ENCODE assay signal across 25 mouse cellular contexts in genomic region chr1:167705527-167705926, GRCm38 (mm10). TPM values are rescaled to one million over a fixed set of nuclear protein-coding genes. Genes with fewer than 3 reads are reported as not detected.
"Had no signal": no experiment of that assay in that cellular context is flagged by ENCODE, and none has a peak within 500 bp of the region (broad histone marks: within the 10 kb centered on the region; RNA-seq: fewer than 3 reads in every experiment).

No protein-coding gene starts in this region.

- DNase-seq: kidney, adult 18-20 months; kidney, postnatal 10 days; kidney, postnatal 36 days; layer of hippocampus, adult 9-11 months; liver; lung, adult 18-20 months; lung, postnatal 10 days; lung, postnatal 36 days; thymus, adult 2 months; thymus, postnatal 14 days; thymus, postnatal 4 days had no signal

- ATAC-seq: intestine, embryonic 15.5 days; liver, embryonic 12.5 days; midbrain, embryonic 13.5 days had no signal

- H3K4me2 ChIP-seq: intestine, embryonic 15.5 days; limb, embryonic 13.5 days; liver, embryonic 12.5 days; liver, embryonic 15.5 days; lung, embryonic 15.5 days; midbrain, embryonic 13.5 days; neural tube, embryonic 12.5 days; neural tube, embryonic 15.5 days had no signal

- H3K9ac ChIP-seq: intestine, embryonic 15.5 days; limb, embryonic 13.5 days; liver, embryonic 12.5 days; liver, embryonic 15.5 days; lung, embryonic 15.5 days; midbrain, embryonic 13.5 days; neural tube, embryonic 12.5 days; neural tube, embryonic 15.5 days had no signal

- H3K9me3 ChIP-seq: intestine, embryonic 15.5 days; limb, embryonic 10.5 days; liver, embryonic 12.5 days; liver, embryonic 15.5 days; lung, embryonic 15.5 days; midbrain, embryonic 13.5 days; neural tube, embryonic 15.5 days had no signal

- H3K4me3 ChIP-seq: intestine, embryonic 15.5 days; limb, embryonic 10.5 days; limb, embryonic 13.5 days; liver, embryonic 12.5 days; liver, embryonic 15.5 days; lung, embryonic 15.5 days; megakaryocyte, embryonic 14.5 days; midbrain, embryonic 10.5 days; midbrain, embryonic 13.5 days; neural tube, embryonic 12.5 days; neural tube, embryonic 15.5 days had no signal

- H3K27me3 ChIP-seq: liver, embryonic 15.5 days had no signal

- H3K36me3 ChIP-seq: intestine, embryonic 15.5 days; limb, embryonic 10.5 days; limb, embryonic 13.5 days; liver, embryonic 12.5 days; liver, embryonic 15.5 days; lung, embryonic 15.5 days; midbrain, embryonic 10.5 days; midbrain, embryonic 13.5 days; neural tube, embryonic 12.5 days; neural tube, embryonic 15.5 days had no signal

- H3K27ac ChIP-seq: intestine, embryonic 15.5 days; limb, embryonic 10.5 days; limb, embryonic 13.5 days; liver, embryonic 12.5 days; liver, embryonic 15.5 days; lung, embryonic 15.5 days; midbrain, embryonic 10.5 days; midbrain, embryonic 13.5 days; neural tube, embryonic 12.5 days; neural tube, embryonic 15.5 days had no signal

- H3K4me1 ChIP-seq: intestine, embryonic 15.5 days; limb, embryonic 13.5 days; liver, embryonic 12.5 days; liver, embryonic 15.5 days; lung, embryonic 15.5 days; megakaryocyte, embryonic 14.5 days; midbrain, embryonic 13.5 days; neural tube, embryonic 12.5 days; neural tube, embryonic 15.5 days had no signal

RNA-seq across cellular contexts. Expression of gene Lmx1a, which starts 16.5 kb away (rescaled TPM):
- total RNA-seq: left cerebral cortex, adult 18-20 months had no signal
- polyA plus RNA-seq: kidney, embryonic 14.5 days; lung, embryonic 15.5 days; spleen, adult 2 months had no signal
